Mouse (Mus musculus): ENCODE measurements at regions not wholly inside any gene's neighbourhood (a gene's known extent, or its start where the extent isn't known, plus 50 kb on each side); places are given as distances from the start of the nearest gene placed in this dataset.
A peak's percentile ranks its signal among the peaks of the same experiment; 100 is the strongest.

DNA sequence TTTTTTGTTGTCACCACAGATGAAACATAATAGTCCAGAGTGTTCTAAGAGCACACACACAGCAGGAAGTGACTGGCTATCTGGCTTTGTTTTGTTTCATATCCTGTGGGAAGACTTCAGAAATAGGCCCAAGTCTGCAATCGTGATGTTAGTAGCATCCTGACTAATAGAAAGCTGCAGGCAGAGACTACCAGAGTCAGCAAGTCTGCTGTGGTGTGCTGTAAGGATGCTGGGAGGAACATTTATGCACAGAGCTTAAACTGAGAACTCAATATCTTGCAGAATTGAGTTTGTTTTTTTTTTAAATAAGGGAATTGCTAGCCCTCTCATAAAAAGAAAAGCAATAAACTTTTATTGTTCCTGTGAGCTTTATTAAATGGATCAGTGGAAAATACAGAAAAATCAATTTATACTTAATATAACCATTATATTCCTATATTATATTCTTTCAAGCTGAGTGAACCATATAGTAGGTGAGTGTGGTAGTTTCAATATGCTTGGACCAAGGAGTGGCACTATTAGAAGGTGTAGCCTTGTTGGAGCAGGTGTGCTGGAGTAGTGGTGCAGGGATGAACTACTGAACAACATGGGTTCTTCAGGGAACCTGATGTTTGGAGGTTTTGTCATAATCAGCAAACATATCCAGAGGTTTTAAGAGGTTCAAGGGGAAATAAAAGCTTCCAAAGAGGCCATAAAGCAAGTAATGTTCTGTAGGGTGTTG is 190.5 kb upstream of the Impad1 start:
- H3K4me3 ChIP-seq (replicated peaks; ENCODE audit: low read length), result no peak overlapping the region
- TF ChIP-seq POLR2A (IDR thresholded peaks at IDR 0.05; ENCODE audit: borderline replicate concordance, extremely low read depth, insufficient read depth, insufficient read length), result no peak
- H3K9ac ChIP-seq (ENCODE audit: low read depth, low read length, severe bottlenecking), result no peak overlapping the region
- DNase-seq (ENCODE audit: low spot score) (peak; percentile 4), ATAC-seq (ENCODE audit: low FRiP score, low read depth) (peak; percentile 57; the same call in 1 of the 2 replicates)
- H3K36me3 ChIP-seq (ENCODE audit: control insufficient read depth, insufficient read depth, low read length), result no peaks in the 10 kb centered on the region
- H3K4me2 ChIP-seq (replicated peaks; ENCODE audit: low read depth, low read length, severe bottlenecking), result no peak overlapping the region
- H3K9me3 ChIP-seq (ENCODE audit: control insufficient read depth, low read length), result no peaks in the 10 kb centered on the region
- 29% methylated on average over 1 of the region's 1 CpGs for WGBS
- no peaks in the 10 kb centered on the region for H3K4me1 ChIP-seq (ENCODE audit: control insufficient read depth, insufficient read depth, low read length)
- H3K27me3 ChIP-seq (ENCODE audit: control insufficient read depth, insufficient read depth, low read length), result no peaks in the 10 kb centered on the region
- no peak overlapping the region for H3K27ac ChIP-seq (replicated peaks; ENCODE audit: low read depth, low read length)

DNA sequence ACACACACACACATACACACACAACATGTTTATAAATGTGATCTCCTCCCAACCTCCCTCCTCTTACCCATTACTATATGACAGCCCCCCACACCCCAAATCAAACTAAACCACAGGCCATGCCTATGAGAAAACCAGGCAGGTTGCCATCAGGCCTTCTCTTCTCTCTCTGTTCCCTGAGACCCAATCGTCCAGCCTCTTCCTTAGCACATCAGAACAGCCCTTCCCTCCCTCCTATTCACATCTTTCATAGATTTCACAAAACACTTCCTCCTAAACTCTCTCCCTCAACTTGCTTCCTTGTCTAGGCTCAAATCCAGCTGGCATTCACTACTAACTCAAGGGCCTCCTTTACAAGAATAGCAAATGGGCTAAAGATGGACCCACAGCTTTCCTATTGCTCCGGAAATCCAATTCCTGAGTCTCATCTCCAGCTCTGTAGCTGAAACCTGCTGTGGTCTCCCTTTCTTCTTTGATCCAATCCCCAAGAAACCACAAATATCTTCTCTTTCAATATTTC is 178.7 kb upstream of the Impad1 start:
- no peak for TF ChIP-seq POLR2A (IDR thresholded peaks at IDR 0.05; ENCODE audit: borderline replicate concordance, extremely low read depth, insufficient read depth, insufficient read length)
- H3K4me2 ChIP-seq (replicated peaks; ENCODE audit: low read depth, low read length, severe bottlenecking), result no peak overlapping the region
- no peak overlapping the region for H3K4me3 ChIP-seq (replicated peaks; ENCODE audit: low read length)
- peak; percentile 43 for DNase-seq (ENCODE audit: low spot score)
- H3K27ac ChIP-seq (replicated peaks; ENCODE audit: low read depth, low read length), result no peak overlapping the region
- WGBS, result 61% methylated on average over 2 of the region's 2 CpGs
- H3K4me1 ChIP-seq (ENCODE audit: control insufficient read depth, insufficient read depth, low read length), result no peaks in the 10 kb centered on the region
- H3K36me3 ChIP-seq (ENCODE audit: control insufficient read depth, insufficient read depth, low read length), result no peaks in the 10 kb centered on the region
- ATAC-seq (ENCODE audit: low FRiP score, low read depth), result no peak
- H3K9ac ChIP-seq (ENCODE audit: low read depth, low read length, severe bottlenecking), result no peak overlapping the region
- no peaks in the 10 kb centered on the region for H3K9me3 ChIP-seq (ENCODE audit: control insufficient read depth, low read length)
- no peaks in the 10 kb centered on the region for H3K27me3 ChIP-seq (ENCODE audit: control insufficient read depth, insufficient read depth, low read length)

DNA sequence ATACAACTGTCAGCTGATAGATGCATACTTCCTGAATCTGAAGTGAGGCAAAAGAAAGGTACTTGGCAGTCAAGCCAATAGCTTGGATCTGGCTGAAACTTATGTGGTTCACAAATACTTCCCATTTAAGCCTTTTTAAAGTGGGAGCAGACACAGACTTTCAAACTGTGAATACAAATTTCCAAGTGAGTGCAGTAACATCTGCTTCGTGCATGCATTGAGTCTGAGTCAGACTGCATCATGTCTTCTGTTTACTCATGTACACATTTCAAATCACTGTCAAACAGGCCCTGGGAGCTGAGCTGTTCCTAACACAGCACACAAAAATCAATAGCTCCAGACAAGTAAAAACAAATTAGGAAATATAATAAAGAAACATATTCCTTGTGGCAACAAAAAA is 155.8 kb upstream of the Impad1 start:
- Histone ChIP-seq H3K36me3 (ENCODE audit: control insufficient read depth, insufficient read depth, low read length) (no peaks in the 10 kb centered on the region), H3K27ac (replicated peaks; ENCODE audit: low read depth, low read length) (no peak overlapping the region), H3K27me3 (ENCODE audit: control insufficient read depth, insufficient read depth, low read length) (no peaks in the 10 kb centered on the region), H3K4me2 (replicated peaks; ENCODE audit: low read depth, low read length, severe bottlenecking) (no peak overlapping the region), H3K9me3 (ENCODE audit: control insufficient read depth, low read length) (no peaks in the 10 kb centered on the region), H3K4me1 (ENCODE audit: control insufficient read depth, insufficient read depth, low read length) (no peaks in the 10 kb centered on the region), H3K4me3 (replicated peaks; ENCODE audit: low read length) (no peak overlapping the region), H3K9ac (ENCODE audit: low read depth, low read length, severe bottlenecking) (no peak overlapping the region)
- WGBS, result 82% methylated on average over 1 of the region's 1 CpGs
- ATAC-seq (ENCODE audit: low FRiP score, low read depth), result no peak
- DNase-seq (ENCODE audit: low spot score), result no peak
- TF ChIP-seq POLR2A (IDR thresholded peaks at IDR 0.05; ENCODE audit: borderline replicate concordance, extremely low read depth, insufficient read depth, insufficient read length), result no peak

DNA sequence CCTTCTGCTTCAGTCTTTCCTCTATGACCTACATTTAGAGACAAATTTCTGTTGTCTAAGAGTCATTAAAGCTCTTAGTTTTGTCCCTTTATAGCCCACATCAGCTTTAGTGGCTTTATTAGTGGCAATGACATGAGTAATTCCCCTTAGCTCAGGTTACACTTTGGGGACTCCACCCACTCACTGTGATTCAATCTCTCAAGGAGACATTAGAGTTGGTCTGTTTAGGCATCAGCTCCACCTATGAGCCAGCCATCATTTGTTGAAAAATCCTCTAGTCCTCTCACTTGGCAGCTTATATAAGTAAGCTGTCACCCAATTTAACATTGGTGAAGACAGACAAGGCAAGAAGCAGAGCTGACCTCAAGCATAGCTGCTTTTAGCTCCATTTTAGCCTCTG is 151.3 kb upstream of the Impad1 start:
- no peak for DNase-seq (ENCODE audit: low spot score)
- Histone ChIP-seq H3K36me3 (ENCODE audit: control insufficient read depth, insufficient read depth, low read length) (no peaks in the 10 kb centered on the region), H3K9ac (ENCODE audit: low read depth, low read length, severe bottlenecking) (no peak overlapping the region), H3K4me3 (replicated peaks; ENCODE audit: low read length) (no peak overlapping the region), H3K4me2 (replicated peaks; ENCODE audit: low read depth, low read length, severe bottlenecking) (no peak overlapping the region), H3K27ac (replicated peaks; ENCODE audit: low read depth, low read length) (no peak overlapping the region), H3K9me3 (ENCODE audit: control insufficient read depth, low read length) (no peaks in the 10 kb centered on the region), H3K4me1 (ENCODE audit: control insufficient read depth, insufficient read depth, low read length) (no peaks in the 10 kb centered on the region), H3K27me3 (ENCODE audit: control insufficient read depth, insufficient read depth, low read length) (no peaks in the 10 kb centered on the region)
- no peak for TF ChIP-seq POLR2A (IDR thresholded peaks at IDR 0.05; ENCODE audit: borderline replicate concordance, extremely low read depth, insufficient read depth, insufficient read length)
- no peak for ATAC-seq (ENCODE audit: low FRiP score, low read depth)

DNA sequence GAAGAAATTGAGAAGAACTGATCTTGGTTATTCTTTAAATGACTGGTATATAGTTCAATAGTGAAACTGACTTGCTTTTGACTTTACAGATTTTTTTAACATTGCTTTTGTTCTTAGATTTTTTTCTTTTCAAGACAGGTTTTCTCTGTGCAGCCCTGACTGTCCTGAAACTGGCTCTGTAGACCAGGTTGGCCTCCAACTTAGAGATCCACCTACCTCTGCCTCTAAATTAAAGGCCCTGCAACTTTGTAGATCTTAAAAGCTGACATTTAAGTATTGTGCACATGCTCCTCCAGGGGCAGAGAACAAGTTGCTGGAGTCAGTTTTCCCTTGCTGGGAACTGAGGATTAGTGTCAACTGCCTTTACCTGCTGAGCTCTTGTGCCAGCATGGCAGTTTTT is 132.6 kb upstream of the Impad1 start:
- H3K27ac ChIP-seq (replicated peaks; ENCODE audit: low read depth, low read length), result no peak overlapping the region
- no peaks in the 10 kb centered on the region for H3K9me3 ChIP-seq (ENCODE audit: control insufficient read depth, low read length)
- H3K4me1 ChIP-seq (ENCODE audit: control insufficient read depth, insufficient read depth, low read length), result no peaks in the 10 kb centered on the region
- no peak for TF ChIP-seq POLR2A (IDR thresholded peaks at IDR 0.05; ENCODE audit: borderline replicate concordance, extremely low read depth, insufficient read depth, insufficient read length)
- H3K36me3 ChIP-seq (ENCODE audit: control insufficient read depth, insufficient read depth, low read length), result no peaks in the 10 kb centered on the region
- no peak overlapping the region for H3K4me2 ChIP-seq (replicated peaks; ENCODE audit: low read depth, low read length, severe bottlenecking)
- ATAC-seq (ENCODE audit: low FRiP score, low read depth), result no peak
- DNase-seq (ENCODE audit: low spot score), result no peak
- no peak overlapping the region for H3K4me3 ChIP-seq (replicated peaks; ENCODE audit: low read length)
- no peaks in the 10 kb centered on the region for H3K27me3 ChIP-seq (ENCODE audit: control insufficient read depth, insufficient read depth, low read length)
- no peak overlapping the region for H3K9ac ChIP-seq (ENCODE audit: low read depth, low read length, severe bottlenecking)

All from limb, embryonic 14.5 days (tissue).